Comparison of ENCODE assay signal across 8 mouse cellular contexts in genomic region chr6:28981585-28981948, GRCm38 (mm10).
DNase-seq lines count a peak whose midpoint lies in the region; ATAC-seq lines count a peak whose summit lies in the region.

No protein-coding gene starts in this region.

- peak overlapping the region; percentile 56 for H3K4me3 ChIP-seq in kidney, embryonic 16.5 days (ENCODE audit: low read length)
- H3K4me3 ChIP-seq in forebrain, embryonic 10.5 days: peak overlapping the region; percentile 61
- peak overlapping the region; percentile 46 for H3K4me3 ChIP-seq in limb, embryonic 12.5 days (replicated peaks)
- peak overlapping the region; percentile 52 for H3K4me3 ChIP-seq in neural tube, embryonic 15.5 days (replicated peaks)

- no peak for DNase-seq in kidney, adult 9 months
- DNase-seq in forebrain, embryonic 10.5 days (ENCODE audit: extremely low spot score, low spot score): no peak
- DNase-seq in left cerebral cortex, postnatal 10 days (ENCODE audit: extremely low spot score in 1 of 2, low spot score in 2 of 2): no peak
- DNase-seq in layer of hippocampus, adult 9-11 months: no peak
- no peak for DNase-seq in cerebellum, postnatal 4 days (ENCODE audit: low spot score in 2 of 2)

- H3K27ac ChIP-seq in kidney, embryonic 16.5 days (ENCODE audit: low read length): no peak overlapping the region
- peak overlapping the region; percentile 80; the same call in 1 of the 2 replicates for H3K27ac ChIP-seq in forebrain, embryonic 10.5 days
- no peak overlapping the region for H3K27ac ChIP-seq in limb, embryonic 12.5 days
- H3K27ac ChIP-seq in neural tube, embryonic 15.5 days (replicated peaks): peak overlapping the region; percentile 88

- H3K4me1 ChIP-seq in kidney, embryonic 16.5 days (ENCODE audit: insufficient read depth, low read length): peaks cover 17% of the 10 kb centered on the region
- peaks cover 22% of the 10 kb centered on the region for H3K4me1 ChIP-seq in forebrain, embryonic 10.5 days
- peaks cover 7% of the 10 kb centered on the region for H3K4me1 ChIP-seq in limb, embryonic 12.5 days (replicated peaks)
- peaks cover 29% of the 10 kb centered on the region for H3K4me1 ChIP-seq in neural tube, embryonic 15.5 days

- H3K9ac ChIP-seq in kidney, embryonic 16.5 days (replicated peaks; ENCODE audit: low read length): peak overlapping the region; percentile 53; the same call in 1 of the 2 replicates
- peak overlapping the region; percentile 51; the same call in 1 of the 2 replicates for H3K9ac ChIP-seq in limb, embryonic 12.5 days (replicated peaks)
- H3K9ac ChIP-seq in neural tube, embryonic 15.5 days (replicated peaks): peak overlapping the region; percentile 77

- WGBS in kidney, embryonic 16.5 days: 6% methylated on average over 18 of the region's 18 CpGs
- 4% methylated on average over 18 of the region's 18 CpGs for WGBS in forebrain, embryonic 10.5 days
- 4% methylated on average over 18 of the region's 18 CpGs for WGBS in limb, embryonic 12.5 days
- 3% methylated on average over 18 of the region's 18 CpGs for WGBS in neural tube, embryonic 15.5 days

- H3K36me3 ChIP-seq in kidney, embryonic 16.5 days (ENCODE audit: insufficient read depth, low read length): no peaks in the 10 kb centered on the region
- H3K36me3 ChIP-seq in forebrain, embryonic 10.5 days (replicated peaks): no peaks in the 10 kb centered on the region
- H3K36me3 ChIP-seq in limb, embryonic 12.5 days: no peaks in the 10 kb centered on the region
- no peaks in the 10 kb centered on the region for H3K36me3 ChIP-seq in neural tube, embryonic 15.5 days

- no peak; the same call in 1 of the 2 replicates for ATAC-seq in kidney, embryonic 16.5 days (ENCODE audit: low FRiP score, low TSS enrichment)
- ATAC-seq in limb, embryonic 12.5 days (ENCODE audit: insufficient number of reproducible peaks, insufficient read depth, low FRiP score, low TSS enrichment, low read depth): peak; percentile 60; the same call in 1 of the 2 replicates
- ATAC-seq in neural tube, embryonic 15.5 days (ENCODE audit: low FRiP score): peak; percentile 50; the same call in 1 of the 2 replicates

- peak overlapping the region; percentile 92 for H3K4me2 ChIP-seq in kidney, embryonic 16.5 days (replicated peaks; ENCODE audit: low read depth, low read length)
- H3K4me2 ChIP-seq in limb, embryonic 12.5 days: peak overlapping the region; percentile 86
- H3K4me2 ChIP-seq in neural tube, embryonic 15.5 days: peak overlapping the region; percentile 93

- peaks cover 30% of the 10 kb centered on the region for H3K27me3 ChIP-seq in kidney, embryonic 16.5 days (ENCODE audit: insufficient read depth, low read length)
- H3K27me3 ChIP-seq in forebrain, embryonic 10.5 days (ENCODE audit: poor library complexity, severe bottlenecking): peaks cover 81% of the 10 kb centered on the region
- peaks cover 83% of the 10 kb centered on the region for H3K27me3 ChIP-seq in limb, embryonic 12.5 days
- peaks cover 12% of the 10 kb centered on the region; the same call in 1 of the 2 replicates for H3K27me3 ChIP-seq in neural tube, embryonic 15.5 days (replicated peaks)

- H3K9me3 ChIP-seq in kidney, embryonic 16.5 days (ENCODE audit: low read length): no peaks in the 10 kb centered on the region
- no peaks in the 10 kb centered on the region for H3K9me3 ChIP-seq in forebrain, embryonic 10.5 days
- no peaks in the 10 kb centered on the region for H3K9me3 ChIP-seq in limb, embryonic 12.5 days
- no peaks in the 10 kb centered on the region for H3K9me3 ChIP-seq in neural tube, embryonic 15.5 days (replicated peaks)

- intact Hi-C loops in left cerebral cortex, postnatal 10 days (cut with DNase I): no loop called here

Comparison
In these comparisons a context has a peak if more than half of its experiments do, and no peak if none do; other contexts are left out.
1. H3K27ac ChIP-seq: peak in forebrain, embryonic 10.5 days (single experiment) and neural tube, embryonic 15.5 days (single experiment); none in kidney, embryonic 16.5 days (single experiment) and limb, embryonic 12.5 days (single experiment).
2. Peak in every context shown above with its lines, with median percentiles within 50 percentile points of each other: H3K4me2 ChIP-seq, H3K4me3 ChIP-seq and H3K9ac ChIP-seq.